Mouse (Mus musculus) retina, postnatal 1 day (tissue): Measurements from ENCODE around the gene Samt1.
"Not testable (repeated sequence)": the region's sequence is repeated elsewhere in the genome, so short reads cannot be mapped to it uniquely, and the experiment has no call there.

Source experiments
- DNase-seq: peaks from one replicate; pipeline ENCODE4 v3.0.0-alpha.2; 2012

Gene Samt1

GRCm38 (mm10) chrX:154012540-154012939, at the start of gene Samt1:
Gene Samt1, minus strand, starts transcription at chrX:154012640.
- DNase-seq, result not testable (repeated sequence)

- not testable (repeated sequence) for DNase-seq
Observed at GRCm38 (mm10) chrX:154054939-154055338, 42.5 kb upstream of the Samt1 start, which contains the start of gene Gm10057. Gene Gm10057, minus strand, starts transcription at chrX:154055039.

- not testable (repeated sequence) for DNase-seq
Observed at GRCm38 (mm10) chrX:154033727-154034126, 21.3 kb upstream of the Samt1 start, which contains the start of gene 4921511M17Rik. Gene 4921511M17Rik, minus strand, starts transcription at chrX:154033827.

GRCm38 (mm10) chrX:153976914-153977313, 35.5 kb downstream of the Samt1 start:
- DNase-seq, result not testable (repeated sequence)

- DNase-seq, result not testable (repeated sequence)
Observed at GRCm38 (mm10) chrX:153976467-153976866, 36.0 kb downstream of the Samt1 start.

- DNase-seq, result peak; percentile 12
Observed at GRCm38 (mm10) chrX:153974450-153974849, 38.0 kb downstream of the Samt1 start.

GRCm38 (mm10) chrX:153952866-153953265, 59.6 kb downstream of the Samt1 start:
- not testable (repeated sequence) for DNase-seq
